Mouse (Mus musculus): ENCODE measurements around the gene Pwwp2a. TPM values are rescaled to one million over a fixed set of nuclear protein-coding genes. Genes with fewer than 3 reads are reported as not detected.
A peak's percentile ranks its signal among the peaks of the same experiment; 100 is the strongest.

The Pwwp2a gene
- polyA plus RNA-seq, 1 experiment from 2014 or later, result 29.1 TPM

GRCm38 (mm10) chr11:43728737-43729301 is 47.0 kb downstream of the Pwwp2a start:
- Histone ChIP-seq H3K4me2 (no peak overlapping the region), H3K4me3 (replicated peaks) (no peak overlapping the region), H3K36me3 (peaks cover 55% of the 10 kb centered on the region), H3K9me3 (replicated peaks) (no peaks in the 10 kb centered on the region), H3K4me1 (peaks cover 11% of the 10 kb centered on the region; the same call in 1 of the 2 replicates), H3K27me3 (no peaks in the 10 kb centered on the region), H3K27ac (peak overlapping the region; percentile 48; the same call in 1 of the 2 replicates), H3K9ac (no peak overlapping the region)
- 48% methylated on average over 7 of the region's 7 CpGs for WGBS
- peak; percentile 59 for ATAC-seq (replicated peaks; ENCODE audit: low FRiP score)

DNA sequence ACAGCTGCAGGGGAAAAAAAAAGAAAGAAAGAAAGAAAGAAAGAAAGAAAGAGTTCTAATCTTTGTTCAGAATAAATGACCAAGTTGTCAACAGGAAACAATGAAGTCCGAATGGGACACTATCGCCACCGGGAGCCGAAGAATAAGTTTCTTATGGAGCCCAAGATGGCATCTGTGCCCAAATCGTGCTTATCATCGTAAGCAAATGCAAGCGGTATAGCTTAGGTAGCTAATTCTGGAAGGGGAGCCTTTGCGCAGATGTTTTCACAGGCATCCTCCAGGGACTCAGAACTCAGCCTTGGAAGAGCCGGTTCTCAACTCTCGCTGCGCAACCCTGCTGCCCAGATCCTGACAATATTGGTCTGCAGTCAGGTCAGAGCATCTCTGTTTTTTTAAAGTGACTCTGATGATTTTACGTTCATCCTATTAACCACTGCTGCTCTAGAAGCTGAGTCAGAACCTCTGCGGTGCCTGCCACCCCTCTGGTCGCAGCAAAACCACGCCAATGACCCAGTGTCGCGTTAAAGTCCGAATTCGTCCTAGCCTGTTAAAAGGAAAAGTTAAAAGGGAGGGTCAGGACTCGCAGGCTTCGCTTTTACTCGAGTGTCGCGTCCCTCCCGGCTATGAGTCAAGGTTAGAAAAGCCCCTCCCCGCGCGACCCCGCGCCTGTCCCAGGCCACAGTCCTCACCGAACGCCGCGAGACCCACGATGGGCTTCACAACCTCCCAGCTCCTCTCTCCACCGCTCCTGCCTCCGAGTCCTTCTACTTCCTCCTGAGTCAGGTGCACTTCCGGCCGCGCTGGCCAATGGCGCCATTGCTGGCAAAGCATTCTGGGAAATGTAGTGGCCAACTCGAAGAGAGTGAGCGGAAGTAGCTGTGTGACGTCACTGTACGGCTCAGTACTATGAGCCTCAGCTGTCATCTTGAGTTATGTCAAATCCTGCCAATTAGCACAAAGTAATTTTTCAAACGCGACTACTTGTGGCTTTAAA is 65.7 kb downstream of the Pwwp2a start, which contains the start of gene Ttc1:
TSS of gene Ttc1 (minus strand) at position 776 of the 994 bp plus-strand sequence.
- peaks cover 27% of the 10 kb centered on the region for H3K36me3 ChIP-seq
- H3K27me3 ChIP-seq, result no peaks in the 10 kb centered on the region
- peaks cover 10% of the 10 kb centered on the region for H3K4me1 ChIP-seq
- H3K4me3 ChIP-seq (replicated peaks), result peak within 1 kb of the TSS; percentile 80
- peak; percentile 99 for ATAC-seq (replicated peaks; ENCODE audit: low FRiP score)
- peak within 1 kb of the TSS; percentile 87 for H3K4me2 ChIP-seq
- H3K27ac ChIP-seq, result peak within 1 kb of the TSS; percentile 67
- WGBS, result 4% methylated on average over 47 of the region's 47 CpGs
- peak within 1 kb of the TSS; percentile 79 for H3K9ac ChIP-seq
- no peaks in the 10 kb centered on the region for H3K9me3 ChIP-seq (replicated peaks)

GRCm38 (mm10) chr11:43751542-43751941 is 69.7 kb downstream of the Pwwp2a start:
- 66% methylated on average over 2 of the region's 2 CpGs for WGBS

DNA sequence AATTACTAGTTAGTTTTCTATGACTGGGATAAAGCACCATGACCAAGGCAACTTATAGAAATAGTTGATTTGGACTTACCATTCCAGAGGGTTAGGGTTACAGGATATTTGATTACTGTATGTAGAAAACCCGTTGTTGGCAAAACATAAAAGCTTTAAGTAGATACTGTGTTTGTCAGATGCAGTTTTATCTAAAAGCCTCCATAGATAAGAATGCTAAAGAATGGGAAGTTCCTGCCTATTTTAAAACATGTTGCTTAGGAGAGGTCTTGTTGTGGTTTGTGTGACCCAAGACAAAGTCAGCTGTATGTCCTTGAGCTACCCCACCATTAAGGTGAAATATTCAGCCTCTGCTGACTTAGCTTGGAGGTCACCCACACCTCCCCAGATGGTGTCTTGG is 72.8 kb downstream of the Pwwp2a start:
- WGBS, result 85% methylated on average over 1 of the region's 1 CpGs
- Histone ChIP-seq H3K9ac (no peak overlapping the region), H3K36me3 (no peaks in the 10 kb centered on the region), H3K27ac (no peak overlapping the region), H3K27me3 (0 out of 2 replicates have a peak, but pooled peaks cover 5% of the 10 kb centered on the region), H3K4me3 (replicated peaks) (no peak overlapping the region), H3K4me2 (no peak overlapping the region), H3K4me1 (no peaks in the 10 kb centered on the region), H3K9me3 (replicated peaks) (no peaks in the 10 kb centered on the region)
- ATAC-seq (replicated peaks; ENCODE audit: low FRiP score), result no peak

More at GRCm38 (mm10) chr11:43751542-43751941, 69.7 kb downstream of the Pwwp2a start:
- Histone ChIP-seq H3K4me3 (replicated peaks) (no peak overlapping the region), H3K9me3 (replicated peaks) (no peaks in the 10 kb centered on the region), H3K4me2 (no peak overlapping the region), H3K4me1 (peaks cover 9% of the 10 kb centered on the region), H3K27me3 (0 out of 2 replicates have a peak, but pooled peaks cover 5% of the 10 kb centered on the region), H3K27ac (no peak overlapping the region), H3K36me3 (no peaks in the 10 kb centered on the region), H3K9ac (no peak overlapping the region)
- no peak for ATAC-seq (replicated peaks; ENCODE audit: low FRiP score)

GRCm38 (mm10) chr11:43755411-43755810 is 73.6 kb downstream of the Pwwp2a start:
- no peak overlapping the region for H3K27ac ChIP-seq
- H3K36me3 ChIP-seq, result no peaks in the 10 kb centered on the region
- H3K4me2 ChIP-seq, result no peak overlapping the region
- ATAC-seq (replicated peaks; ENCODE audit: low FRiP score), result no peak
- no peak overlapping the region for H3K9ac ChIP-seq
- no peaks in the 10 kb centered on the region for H3K9me3 ChIP-seq (replicated peaks)
- H3K27me3 ChIP-seq, result 0 out of 2 replicates have a peak, but pooled peaks cover 5% of the 10 kb centered on the region
- no peak overlapping the region for H3K4me3 ChIP-seq (replicated peaks)
- H3K4me1 ChIP-seq, result no peaks in the 10 kb centered on the region
- WGBS, result 67% methylated on average over 5 of the region's 5 CpGs

DNA sequence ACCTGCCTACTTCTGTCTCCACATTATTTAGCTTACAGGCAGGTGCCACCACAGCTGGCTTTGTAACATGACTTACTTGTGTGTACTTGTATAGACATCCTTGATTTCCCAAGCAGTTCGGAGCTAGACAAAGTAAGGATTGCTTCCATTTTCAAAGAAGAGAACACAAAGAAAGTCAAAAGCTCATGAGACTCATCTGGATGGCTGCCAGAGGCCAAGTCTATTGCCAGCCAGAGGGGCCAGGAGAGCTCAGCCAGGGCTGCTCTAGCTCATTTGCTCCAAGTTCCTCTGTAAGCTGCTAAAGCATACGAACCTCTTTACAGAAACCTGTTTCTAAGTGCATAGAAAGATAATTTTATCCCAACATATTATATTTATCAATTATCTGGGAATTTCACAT is 76.6 kb downstream of the Pwwp2a start:
- Histone ChIP-seq H3K9me3 (replicated peaks) (no peaks in the 10 kb centered on the region), H3K9ac (no peak overlapping the region), H3K4me3 (replicated peaks) (no peak overlapping the region), H3K36me3 (no peaks in the 10 kb centered on the region), H3K4me2 (no peak overlapping the region), H3K27me3 (0 out of 2 replicates have a peak, but pooled peaks cover 8% of the 10 kb centered on the region), H3K27ac (no peak overlapping the region), H3K4me1 (no peaks in the 10 kb centered on the region)
- 65% methylated on average over 2 of the region's 2 CpGs for WGBS
- ATAC-seq (replicated peaks; ENCODE audit: low FRiP score), result no peak

GRCm38 (mm10) chr11:43766922-43767648 is 85.3 kb downstream of the Pwwp2a start:
- Histone ChIP-seq H3K27me3 (peaks cover 14% of the 10 kb centered on the region; the same call in 1 of the 2 replicates), H3K9ac (peak overlapping the region; percentile 49; the same call in 1 of the 2 replicates), H3K9me3 (replicated peaks) (no peaks in the 10 kb centered on the region), H3K4me2 (peak overlapping the region; percentile 92), H3K27ac (no peak overlapping the region), H3K4me1 (peaks cover 8% of the 10 kb centered on the region; the same call in 1 of the 2 replicates), H3K4me3 (replicated peaks) (peak overlapping the region; percentile 62), H3K36me3 (no peaks in the 10 kb centered on the region)
- ATAC-seq (replicated peaks; ENCODE audit: low FRiP score), result peak; percentile 77
- WGBS, result 4% methylated on average over 37 of the region's 37 CpGs

DNA sequence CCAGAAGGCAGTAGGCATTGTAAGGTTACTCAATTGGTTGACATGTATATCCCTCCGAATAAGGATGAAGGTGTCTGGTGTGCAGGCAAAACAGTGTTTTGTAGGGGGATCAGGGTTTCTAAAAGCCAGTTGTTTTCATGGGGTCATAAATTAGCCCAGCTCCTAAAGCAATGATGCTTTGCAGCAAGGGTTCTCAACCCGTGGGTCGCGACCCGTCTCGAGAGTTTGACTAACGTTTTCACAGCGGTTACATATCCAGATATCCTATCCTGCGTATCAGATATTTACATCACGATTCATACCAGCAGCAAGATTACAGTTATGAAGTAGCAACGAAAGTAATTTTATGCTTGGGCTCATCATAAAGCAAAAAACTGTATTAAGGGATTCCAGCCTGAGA is 86.0 kb downstream of the Pwwp2a start:
- no peak for ATAC-seq (replicated peaks; ENCODE audit: low FRiP score)
- Histone ChIP-seq H3K36me3 (no peaks in the 10 kb centered on the region), H3K4me3 (replicated peaks) (peak overlapping the region; percentile 62; the same call in 1 of the 2 replicates), H3K4me1 (peaks cover 8% of the 10 kb centered on the region; the same call in 1 of the 2 replicates), H3K4me2 (peak overlapping the region; percentile 92), H3K27ac (no peak overlapping the region), H3K9ac (no peak overlapping the region), H3K9me3 (replicated peaks) (no peaks in the 10 kb centered on the region), H3K27me3 (peaks cover 14% of the 10 kb centered on the region; the same call in 1 of the 2 replicates)
- WGBS, result 43% methylated on average over 11 of the region's 11 CpGs

GRCm38 (mm10) chr11:43770110-43770509 is 88.3 kb downstream of the Pwwp2a start:
- Histone ChIP-seq H3K27me3 (peaks cover 14% of the 10 kb centered on the region; the same call in 1 of the 2 replicates), H3K36me3 (no peaks in the 10 kb centered on the region), H3K9ac (no peak overlapping the region), H3K4me1 (peaks cover 16% of the 10 kb centered on the region), H3K9me3 (replicated peaks) (no peaks in the 10 kb centered on the region), H3K4me2 (no peak overlapping the region), H3K27ac (no peak overlapping the region), H3K4me3 (replicated peaks) (no peak overlapping the region)
- WGBS, result 81% methylated on average over 4 of the region's 4 CpGs
- no peak for ATAC-seq (replicated peaks; ENCODE audit: low FRiP score)
